Mouse (Mus musculus) layer of hippocampus, adult 9-11 months (tissue): ENCODE results near the gene Zbtb42.

Experiments
- DNase-seq: peaks from one replicate; pipeline ENCODE4 v3.0.0; 2022

Zbtb42 gene

GRCm38 (mm10) chr12:112678555-112679026 lies at the start of gene Zbtb42:
TSS of gene Zbtb42 (plus strand) at chr12:112678828.
- no peak for DNase-seq

- peak; percentile 86 for DNase-seq
Observed at GRCm38 (mm10) chr12:112628928-112629721, 49.5 kb upstream of the Zbtb42 start.

- no peak for DNase-seq
Observed at GRCm38 (mm10) chr12:112630029-112630428, 48.6 kb upstream of the Zbtb42 start.

DNA sequence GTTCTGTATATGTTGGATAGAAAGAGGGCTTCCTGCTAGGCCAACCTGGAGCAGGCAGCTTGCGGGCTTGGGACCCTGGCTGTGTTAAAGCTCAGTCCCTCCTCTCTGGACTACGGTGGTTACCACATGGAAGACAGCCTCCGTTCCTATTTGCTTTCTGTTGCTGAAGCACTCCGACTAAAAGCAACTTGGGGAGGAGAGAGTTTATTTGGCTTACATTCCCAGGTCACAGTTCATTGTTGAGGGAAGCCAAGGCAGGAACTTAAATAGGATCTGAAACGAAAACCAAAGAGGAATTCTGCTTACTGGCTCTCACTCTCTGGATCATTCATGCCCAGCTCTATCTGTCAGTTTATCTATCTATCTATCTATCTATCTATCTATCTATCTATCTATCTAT lies 47.8 kb upstream of the Zbtb42 start:
- DNase-seq: no peak

- DNase-seq: no peak
Observed at GRCm38 (mm10) chr12:112631472-112631871, 47.2 kb upstream of the Zbtb42 start.

- no peak for DNase-seq
Observed at GRCm38 (mm10) chr12:112632084-112632777, 46.4 kb upstream of the Zbtb42 start.

- no peak for DNase-seq
Observed at GRCm38 (mm10) chr12:112632907-112633306, 45.7 kb upstream of the Zbtb42 start.

DNA sequence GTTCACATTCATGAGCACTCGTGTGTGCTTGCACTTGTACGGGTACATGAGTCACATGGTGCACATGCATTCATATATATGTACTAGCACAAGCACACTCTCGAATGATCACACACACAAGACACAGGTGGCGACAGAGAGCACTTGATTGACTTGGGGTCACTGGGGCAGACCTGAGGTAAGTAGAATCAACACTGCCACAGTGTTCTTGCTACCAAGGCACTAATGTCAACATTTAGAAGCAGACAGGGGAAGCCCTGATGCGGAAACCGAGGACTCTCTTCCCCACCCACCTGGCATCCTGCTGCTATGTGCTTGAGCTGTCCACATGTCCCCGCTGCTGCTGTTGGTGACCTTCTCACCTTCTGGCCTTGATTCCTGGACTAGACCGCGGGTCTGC lies 44.9 kb upstream of the Zbtb42 start:
- DNase-seq: no peak

DNA sequence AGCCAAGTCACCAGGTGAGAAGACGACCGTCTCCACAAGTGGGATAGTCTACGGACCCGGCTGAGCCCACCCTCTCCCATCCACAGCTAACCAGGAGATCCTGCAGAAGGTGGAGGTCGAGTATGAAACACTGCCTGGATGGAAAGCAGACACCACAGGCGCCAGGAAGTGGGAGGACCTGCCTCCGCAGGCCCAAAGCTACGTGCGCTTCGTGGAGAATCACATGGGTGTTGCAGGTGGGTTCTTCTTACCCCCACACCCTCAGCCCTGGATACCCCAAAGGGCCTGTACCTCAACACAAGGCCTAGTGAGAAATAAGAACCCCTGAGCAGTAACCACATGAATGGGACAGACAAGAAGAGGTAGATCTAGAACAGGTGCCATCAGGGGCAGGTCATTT lies 39.1 kb upstream of the Zbtb42 start:
- DNase-seq: no peak

DNA sequence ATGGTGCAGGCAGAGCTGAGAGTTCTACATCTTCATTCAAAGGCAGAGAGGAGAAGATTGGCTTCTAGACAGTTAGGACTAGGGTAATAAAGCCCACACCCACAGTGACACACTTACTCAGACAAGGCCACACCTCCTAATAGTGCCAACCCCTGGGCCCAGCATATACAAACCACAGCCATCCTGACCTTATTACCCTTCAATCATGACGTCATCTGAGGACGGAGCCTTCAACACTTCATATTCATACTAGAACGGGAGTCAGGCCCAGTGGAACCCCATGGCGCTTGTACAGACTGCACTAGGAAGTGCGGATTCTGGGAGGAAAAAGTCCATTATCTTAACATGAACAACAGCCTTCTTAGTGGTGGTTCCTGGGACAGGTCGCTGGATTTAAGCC lies 35.5 kb upstream of the Zbtb42 start:
- DNase-seq: no peak

GRCm38 (mm10) chr12:112644180-112644854 lies 34.3 kb upstream of the Zbtb42 start, which contains the start of gene Siva1:
TSS of gene Siva1 (plus strand) at chr12:112644679.
- peak; percentile 99 for DNase-seq

GRCm38 (mm10) chr12:112644855-112645506 lies 33.6 kb upstream of the Zbtb42 start:
- DNase-seq: no peak

DNA sequence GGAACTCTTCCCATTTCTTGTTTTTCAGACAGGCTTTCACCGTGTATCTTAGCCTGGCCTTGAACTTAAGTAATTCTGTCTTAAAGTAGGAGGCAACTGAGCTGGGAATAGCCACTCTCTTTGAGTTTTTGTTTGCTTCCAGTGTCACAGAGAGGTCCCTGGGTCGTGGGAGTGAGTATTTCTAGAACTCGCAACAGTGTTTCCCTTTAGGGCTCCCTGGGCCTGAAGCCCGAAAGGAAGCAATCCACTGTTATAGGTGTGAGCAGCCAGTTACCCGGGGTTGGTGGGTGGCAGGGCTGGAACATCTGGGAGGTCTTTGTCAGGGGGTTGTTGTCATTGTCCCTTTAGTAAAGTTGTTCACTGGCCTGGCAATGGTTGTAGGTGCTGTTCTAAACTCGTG lies 32.5 kb upstream of the Zbtb42 start:
- DNase-seq: no peak

DNA sequence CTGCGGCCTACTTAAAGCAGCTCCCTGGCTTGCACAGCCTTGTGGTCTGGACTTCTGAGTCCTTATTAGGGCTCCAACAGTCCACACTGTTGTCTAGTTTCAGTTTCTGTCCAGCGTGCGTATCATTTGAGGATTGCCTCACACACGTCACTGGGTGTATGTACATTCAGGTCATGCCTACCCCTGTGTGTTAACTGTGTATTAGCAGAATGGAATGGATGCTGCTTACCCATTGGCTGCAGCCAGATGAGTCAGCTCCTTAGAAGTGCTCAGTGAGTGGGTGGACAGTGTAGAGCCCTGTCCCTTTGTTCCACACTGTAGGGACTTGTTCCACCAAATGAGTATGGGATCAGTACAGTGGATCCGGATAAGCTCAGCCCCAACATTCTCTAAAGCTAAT lies 30.5 kb upstream of the Zbtb42 start:
- no peak for DNase-seq

DNA sequence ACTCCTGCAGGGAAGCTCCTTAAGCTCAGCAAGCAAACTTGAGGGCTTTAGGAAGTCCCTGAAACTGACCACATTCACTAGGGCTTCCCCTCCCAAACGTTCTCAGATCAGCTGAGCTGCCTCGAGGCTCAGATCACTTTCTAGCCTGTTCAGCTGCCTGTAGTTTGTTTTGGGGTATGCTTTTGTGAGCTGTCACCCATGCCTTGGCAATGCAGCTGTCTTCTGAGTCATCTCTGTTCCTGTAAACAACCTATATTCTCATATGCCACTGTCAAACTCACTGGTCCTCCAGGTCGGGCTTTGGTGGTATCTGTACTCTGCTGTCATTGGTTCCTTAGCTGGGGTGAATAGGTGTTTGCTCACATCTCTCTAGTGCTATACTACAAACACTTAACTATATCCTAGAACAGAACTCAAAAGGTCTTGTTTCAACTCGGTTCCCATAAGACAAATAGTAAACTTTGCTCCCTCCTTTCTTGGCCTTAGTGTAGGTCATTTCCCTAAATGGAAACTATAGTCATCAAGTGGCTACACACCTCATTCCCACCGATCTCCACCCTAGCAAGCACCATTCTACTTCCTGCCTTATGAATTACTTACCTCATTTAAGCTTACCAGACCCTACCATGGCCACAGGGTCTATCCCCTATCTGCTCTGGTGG lies 26.7 kb upstream of the Zbtb42 start:
- DNase-seq: no peak

DNA sequence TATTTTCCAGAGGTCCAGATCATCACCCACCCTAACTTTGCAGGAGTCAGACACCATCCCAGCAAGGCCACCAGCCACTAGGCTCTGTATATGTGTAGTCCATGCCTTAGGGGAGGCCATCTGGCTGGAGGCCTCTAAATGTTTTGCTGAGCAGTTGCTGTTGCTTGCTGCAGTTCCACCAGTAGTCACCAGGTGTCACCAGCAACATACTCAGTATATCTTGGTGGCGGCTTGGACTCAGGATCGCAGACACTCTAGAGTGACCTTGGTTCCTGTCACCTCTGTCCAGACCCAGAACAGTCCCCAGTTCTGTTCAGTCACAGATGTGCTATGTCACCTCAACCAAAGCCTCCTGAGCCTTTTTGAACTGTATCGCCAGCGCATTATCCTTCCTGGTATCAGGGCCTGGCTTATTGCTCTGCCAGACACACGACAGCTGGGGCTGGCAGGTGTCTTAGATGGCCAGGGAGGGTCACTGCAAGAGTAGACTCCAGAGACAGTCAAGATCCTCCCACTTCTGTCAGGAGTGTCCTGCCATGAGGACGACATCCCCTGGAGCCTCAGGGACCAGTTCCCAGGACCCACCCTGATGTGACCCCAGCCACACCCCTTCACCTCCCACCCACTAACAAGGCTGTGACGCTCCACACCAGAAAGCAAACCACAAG lies 25.3 kb upstream of the Zbtb42 start:
- peak; percentile 85 for DNase-seq

DNA sequence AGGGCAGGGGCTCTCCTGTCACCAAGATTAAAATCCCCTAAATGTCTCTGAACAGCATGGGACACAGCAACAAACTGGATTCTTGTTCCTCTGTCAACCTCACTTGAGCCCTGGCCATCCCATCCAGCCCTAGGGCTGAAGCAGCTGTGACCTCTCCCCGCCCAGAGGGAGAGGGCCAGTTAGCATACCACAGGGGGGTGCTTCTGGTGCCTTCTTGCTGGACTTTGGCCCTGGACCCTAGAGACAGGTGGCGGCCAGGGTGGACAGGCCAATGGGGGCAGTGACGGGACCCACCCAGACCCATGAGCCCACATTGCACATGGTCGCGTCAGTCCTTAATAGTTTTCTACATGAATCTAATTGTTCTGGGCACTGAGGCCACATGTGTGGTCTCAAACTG lies 24.6 kb upstream of the Zbtb42 start:
- no peak for DNase-seq

DNA sequence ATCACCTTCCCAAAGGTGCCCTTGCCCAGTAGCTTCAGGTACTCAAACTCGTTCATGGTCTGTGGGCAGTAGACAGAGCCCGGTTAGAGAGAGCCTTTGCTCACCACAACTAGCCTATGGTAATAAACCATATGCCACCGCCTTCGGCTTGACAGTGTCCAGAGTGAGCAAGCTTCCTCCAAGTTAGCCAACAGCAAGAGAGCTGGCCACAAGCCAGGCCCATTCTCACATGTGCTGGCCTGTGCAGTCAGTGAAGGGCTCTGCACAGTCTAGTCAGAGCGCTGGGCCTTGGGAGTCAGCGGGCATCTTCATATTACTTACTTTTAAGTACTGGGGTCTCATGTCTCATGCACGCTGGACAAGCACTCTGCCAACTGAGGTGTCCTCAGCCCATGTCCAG lies 20.0 kb upstream of the Zbtb42 start:
- DNase-seq: no peak

DNA sequence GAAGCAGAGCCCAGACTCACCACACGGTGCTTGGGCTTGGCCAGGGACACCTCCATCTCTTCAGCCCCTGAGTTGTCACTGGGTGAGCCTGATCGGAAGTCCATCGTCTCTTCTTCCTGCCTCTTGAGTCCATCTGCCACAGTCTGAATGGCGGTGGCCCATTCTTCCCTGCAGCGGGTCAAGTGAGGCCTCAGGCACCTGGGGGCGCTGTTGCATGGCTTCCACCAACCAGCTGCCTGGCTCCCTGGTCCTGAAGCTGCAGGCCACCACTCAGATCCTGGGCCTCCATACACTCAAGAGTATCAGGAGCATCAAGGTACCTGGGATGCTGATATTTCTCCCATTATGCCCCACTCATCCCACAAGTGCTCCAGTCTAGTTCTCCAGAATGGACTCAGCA lies 19.5 kb upstream of the Zbtb42 start:
- DNase-seq: no peak

DNA sequence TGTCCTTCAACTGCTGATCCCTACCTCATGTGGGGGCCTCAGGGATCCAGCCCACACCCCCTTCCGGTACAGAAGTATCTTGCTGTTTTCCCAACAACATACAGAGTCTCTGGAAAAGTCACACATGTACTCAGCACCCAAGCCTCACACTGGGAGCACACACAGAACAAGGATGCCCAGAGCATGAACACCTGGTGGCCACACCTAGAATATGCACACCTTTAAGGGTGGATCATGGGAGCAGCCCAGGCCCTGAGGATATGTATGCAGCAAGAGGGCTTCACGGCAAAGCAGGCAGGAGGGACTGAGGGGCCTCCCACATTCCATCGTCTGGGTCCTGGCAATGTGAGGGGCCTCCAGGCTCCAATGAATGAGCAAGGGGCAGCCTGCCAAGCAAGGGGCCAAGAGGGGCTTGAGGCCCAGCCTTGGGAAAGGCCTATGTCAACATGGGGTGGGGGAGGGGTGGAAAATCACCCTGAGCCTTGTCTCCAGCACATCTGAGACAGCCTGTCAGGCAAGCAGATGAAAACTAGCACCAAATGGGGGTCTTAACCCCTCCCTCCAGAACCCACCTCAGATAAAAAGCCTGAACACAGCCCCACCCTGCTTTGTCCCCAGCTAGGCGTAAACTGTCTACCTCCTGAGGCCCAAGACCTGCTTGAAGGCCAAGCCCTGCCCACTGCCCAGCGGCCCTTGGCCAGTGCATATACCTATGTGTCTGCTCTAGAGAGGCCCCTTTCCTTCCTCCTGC lies 17.9 kb upstream of the Zbtb42 start:
- DNase-seq: no peak

DNA sequence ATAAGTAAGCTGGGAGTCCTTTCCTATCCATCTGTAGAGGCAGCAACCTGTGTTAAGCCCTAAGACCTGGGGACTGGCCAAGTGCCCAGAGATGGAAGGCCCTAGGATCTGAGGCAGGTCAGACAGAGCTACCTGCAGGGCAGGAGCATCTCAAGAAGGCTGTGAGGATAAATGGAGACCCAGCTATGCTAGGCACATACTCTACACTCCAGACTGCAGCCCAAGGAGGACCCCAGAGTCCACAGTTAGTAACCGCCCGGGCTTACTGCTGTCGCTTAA lies 17.4 kb upstream of the Zbtb42 start:
- no peak for DNase-seq

GRCm38 (mm10) chr12:112661851-112662250 lies 16.8 kb upstream of the Zbtb42 start:
- DNase-seq: no peak
